Mouse (Mus musculus): Measurements from ENCODE around the gene Pkn3. TPM values are rescaled to one million over a fixed set of nuclear protein-coding genes. Genes with fewer than 3 reads are reported as not detected.

Pkn3 gene
- 14.2 and 16.7 TPM in 2 replicates for polyA plus RNA-seq (2015; fragmentation: Nextera tagmentation; extraction: Ambion mirVana)

DNA sequence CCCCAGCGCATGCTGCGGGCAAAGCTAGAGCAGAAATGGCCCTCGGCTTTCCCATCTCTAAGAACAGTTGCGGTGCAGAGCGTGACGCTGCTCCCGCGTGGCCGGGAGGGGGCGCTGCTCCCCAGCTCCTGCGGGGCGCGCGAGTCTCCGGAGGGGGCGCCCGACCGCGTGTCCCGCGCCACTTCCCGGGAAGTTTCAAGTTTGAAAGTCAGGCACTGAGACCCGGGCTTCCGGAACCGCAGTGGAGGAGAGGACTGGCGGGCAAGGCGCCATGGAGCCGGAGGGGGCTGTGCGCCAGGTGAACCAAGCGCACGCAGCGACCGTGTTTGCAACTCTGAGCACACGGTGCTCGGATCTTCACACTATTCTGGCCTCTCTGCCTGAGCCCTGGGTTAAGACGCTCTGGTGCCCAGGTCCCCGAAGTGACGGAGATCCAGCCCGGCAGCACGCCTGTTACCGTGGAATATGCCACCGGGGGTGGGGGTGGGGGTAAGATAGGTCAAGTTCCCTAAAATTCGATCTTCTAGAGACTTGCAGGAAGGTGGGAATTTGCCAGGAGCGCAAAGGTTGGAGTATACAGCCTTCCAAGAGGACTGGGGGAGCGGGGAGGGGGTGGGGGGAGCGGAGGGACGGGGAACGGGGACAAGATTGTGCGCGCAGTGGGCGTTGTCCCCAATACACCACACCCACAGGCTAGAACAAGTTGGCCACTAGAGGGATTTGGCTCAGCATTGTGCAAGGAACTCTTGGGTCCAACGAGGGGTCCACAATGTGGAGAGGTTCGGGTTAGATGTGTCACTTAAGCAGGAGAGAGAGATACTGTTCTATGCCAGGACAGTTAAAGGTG, at the start of gene Pkn3:
Gene Pkn3, plus strand, starts transcription at position 183 of the 847 bp plus-strand sequence.
- Histone ChIP-seq H3K9ac (ENCODE audit: low read length) (peak within 1 kb of the TSS; percentile 81), H3K4me3 (ENCODE audit: low read length) (peak within 1 kb of the TSS; percentile 72), H3K4me2 (ENCODE audit: low read depth, low read length) (peak within 1 kb of the TSS; percentile 92), H3K9me3 (ENCODE audit: control insufficient read depth, low read length) (no peaks in the 10 kb centered on the region), H3K36me3 (ENCODE audit: control insufficient read depth, insufficient read depth, low read length) (peaks cover under 1% of the 10 kb centered on the region; the same call in 1 of the 2 replicates), H3K4me1 (replicated peaks; ENCODE audit: control insufficient read depth, insufficient read depth, low read length) (peaks cover 6% of the 10 kb centered on the region; the same call in 1 of the 2 replicates), H3K27me3 (ENCODE audit: control insufficient read depth, insufficient read depth, low read depth, low read length) (no peaks in the 10 kb centered on the region), H3K27ac (ENCODE audit: low read length) (peak within 1 kb of the TSS; percentile 96)
- ATAC-seq (ENCODE audit: low read depth): peak; percentile 86
- under 1% methylated on average over 53 of the region's 53 CpGs for WGBS

DNA sequence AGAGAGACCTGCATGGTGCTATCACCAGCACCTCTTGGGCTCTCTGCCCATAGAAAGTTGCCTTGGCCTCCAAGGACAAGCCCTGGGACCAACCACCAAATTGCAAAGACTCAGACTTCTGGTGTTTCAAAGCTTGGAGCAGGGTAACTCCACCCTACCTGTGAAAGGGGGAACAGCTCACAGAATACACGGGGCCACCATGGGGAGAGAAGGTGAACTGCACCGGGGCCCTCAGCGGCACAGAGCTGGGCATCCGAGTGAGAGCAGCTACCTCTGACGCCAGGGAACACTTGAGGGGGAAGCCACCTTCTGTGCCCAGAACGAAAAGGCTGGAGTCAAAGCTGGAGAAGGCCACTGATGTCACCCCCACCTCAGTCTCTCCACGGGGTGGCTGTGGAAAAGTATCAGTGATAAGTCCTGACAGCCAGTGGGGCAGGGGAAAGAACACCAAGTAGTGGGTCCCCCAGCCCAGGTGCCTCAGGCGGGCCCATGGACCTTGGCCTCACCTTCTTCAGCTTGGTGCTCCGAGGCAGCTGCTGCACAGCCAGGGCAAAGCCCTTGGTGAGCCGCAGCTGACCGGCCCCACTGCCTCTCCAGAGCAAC, 45.1 kb upstream of the Pkn3 start:
- no peaks in the 10 kb centered on the region for H3K4me1 ChIP-seq (replicated peaks; ENCODE audit: control insufficient read depth, insufficient read depth, low read length)
- no peak overlapping the region for H3K9ac ChIP-seq (ENCODE audit: low read length)
- no peak for ATAC-seq (ENCODE audit: low read depth)
- no peak overlapping the region for H3K4me3 ChIP-seq (ENCODE audit: low read length)
- no peak overlapping the region for H3K4me2 ChIP-seq (ENCODE audit: low read depth, low read length)
- no peak overlapping the region for H3K27ac ChIP-seq (ENCODE audit: low read length)
- peaks cover 37% of the 10 kb centered on the region for H3K36me3 ChIP-seq (ENCODE audit: control insufficient read depth, insufficient read depth, low read length)
- no peaks in the 10 kb centered on the region for H3K9me3 ChIP-seq (ENCODE audit: control insufficient read depth, low read length)
- no peaks in the 10 kb centered on the region for H3K27me3 ChIP-seq (ENCODE audit: control insufficient read depth, insufficient read depth, low read depth, low read length)
- WGBS: 52% methylated on average over 11 of the region's 11 CpGs

DNA sequence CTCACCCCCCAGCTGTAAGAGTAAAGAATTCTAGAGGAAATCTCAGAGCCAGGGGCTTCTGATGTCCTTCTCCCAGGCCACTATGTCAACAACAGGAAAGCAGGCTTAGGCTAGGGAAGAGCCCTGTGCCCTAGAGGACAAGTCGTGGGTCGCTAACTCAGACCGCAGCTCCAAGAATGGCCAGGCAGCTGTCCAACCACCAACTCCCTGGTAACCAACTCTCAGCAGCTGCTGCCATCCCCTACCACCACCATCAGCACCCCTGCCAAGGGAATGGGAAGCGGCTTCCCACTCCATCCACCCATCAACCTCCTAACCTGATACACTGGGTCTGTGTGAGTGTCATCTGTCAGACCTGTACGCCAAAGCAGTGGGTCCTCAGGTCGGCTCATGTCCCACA, 44.5 kb upstream of the Pkn3 start:
- H3K9ac ChIP-seq (ENCODE audit: low read length): no peak overlapping the region
- 74% methylated on average over 6 of the region's 6 CpGs for WGBS
- H3K4me1 ChIP-seq (replicated peaks; ENCODE audit: control insufficient read depth, insufficient read depth, low read length): no peaks in the 10 kb centered on the region
- ATAC-seq (ENCODE audit: low read depth): no peak
- no peak overlapping the region for H3K27ac ChIP-seq (ENCODE audit: low read length)
- H3K4me3 ChIP-seq (ENCODE audit: low read length): no peak overlapping the region
- H3K9me3 ChIP-seq (ENCODE audit: control insufficient read depth, low read length): no peaks in the 10 kb centered on the region
- no peak overlapping the region for H3K4me2 ChIP-seq (ENCODE audit: low read depth, low read length)
- H3K27me3 ChIP-seq (ENCODE audit: control insufficient read depth, insufficient read depth, low read depth, low read length): no peaks in the 10 kb centered on the region
- H3K36me3 ChIP-seq (ENCODE audit: control insufficient read depth, insufficient read depth, low read length): peaks cover 32% of the 10 kb centered on the region

DNA sequence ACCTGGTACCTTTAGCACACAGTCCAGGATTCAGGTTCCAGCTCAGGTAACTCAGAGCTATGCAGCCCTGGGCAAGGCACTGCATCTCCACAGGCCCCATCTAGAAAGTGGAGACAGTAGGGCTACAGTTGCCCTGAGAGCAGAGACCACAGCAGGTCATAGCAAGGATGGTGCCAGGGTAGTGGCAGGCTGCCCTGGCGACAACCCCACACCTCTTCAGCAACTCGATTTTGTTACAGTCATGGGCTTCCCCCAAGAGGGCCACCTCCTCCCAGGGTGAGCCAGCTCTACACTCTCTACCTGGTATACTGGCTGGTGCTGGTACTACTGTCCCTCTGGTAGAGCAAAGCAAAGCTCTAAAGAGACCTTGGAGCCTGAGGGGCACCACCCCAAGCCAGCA, 39.7 kb upstream of the Pkn3 start:
- no peaks in the 10 kb centered on the region for H3K4me1 ChIP-seq (replicated peaks; ENCODE audit: control insufficient read depth, insufficient read depth, low read length)
- no peak overlapping the region for H3K9ac ChIP-seq (ENCODE audit: low read length)
- no peak overlapping the region for H3K4me2 ChIP-seq (ENCODE audit: low read depth, low read length)
- no peak overlapping the region for H3K4me3 ChIP-seq (ENCODE audit: low read length)
- 77% methylated on average over 2 of the region's 2 CpGs for WGBS
- ATAC-seq (ENCODE audit: low read depth): no peak
- no peak overlapping the region for H3K27ac ChIP-seq (ENCODE audit: low read length)
- no peaks in the 10 kb centered on the region for H3K9me3 ChIP-seq (ENCODE audit: control insufficient read depth, low read length)
- H3K27me3 ChIP-seq (ENCODE audit: control insufficient read depth, insufficient read depth, low read depth, low read length): no peaks in the 10 kb centered on the region
- H3K36me3 ChIP-seq (ENCODE audit: control insufficient read depth, insufficient read depth, low read length): no peaks in the 10 kb centered on the region

DNA sequence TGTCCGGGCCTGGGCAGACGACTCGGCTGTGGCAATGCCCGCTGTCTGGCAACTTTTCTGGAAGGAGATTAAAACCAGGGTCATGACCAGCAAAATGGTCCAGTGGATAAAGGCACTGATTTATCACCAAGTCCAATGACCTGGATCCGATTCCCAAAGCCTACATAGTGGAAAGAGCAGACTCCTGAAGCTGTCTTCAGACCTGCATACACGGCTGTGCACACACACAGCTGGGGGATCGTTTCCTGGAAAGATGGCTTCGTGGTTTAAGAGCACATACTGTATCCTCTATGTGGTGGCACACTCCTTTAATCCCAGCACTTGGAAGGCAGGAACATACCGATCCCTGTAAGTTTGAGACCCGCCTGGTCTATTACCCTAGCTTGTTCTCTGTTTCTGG, 39.1 kb upstream of the Pkn3 start:
- H3K4me2 ChIP-seq (ENCODE audit: low read depth, low read length): no peak overlapping the region
- ATAC-seq (ENCODE audit: low read depth): no peak
- H3K9me3 ChIP-seq (ENCODE audit: control insufficient read depth, low read length): no peaks in the 10 kb centered on the region
- WGBS: 91% methylated on average over 10 of the region's 10 CpGs
- no peaks in the 10 kb centered on the region for H3K27me3 ChIP-seq (ENCODE audit: control insufficient read depth, insufficient read depth, low read depth, low read length)
- no peaks in the 10 kb centered on the region for H3K36me3 ChIP-seq (ENCODE audit: control insufficient read depth, insufficient read depth, low read length)
- no peaks in the 10 kb centered on the region for H3K4me1 ChIP-seq (replicated peaks; ENCODE audit: control insufficient read depth, insufficient read depth, low read length)
- no peak overlapping the region for H3K27ac ChIP-seq (ENCODE audit: low read length)
- no peak overlapping the region for H3K4me3 ChIP-seq (ENCODE audit: low read length)
- no peak overlapping the region for H3K9ac ChIP-seq (ENCODE audit: low read length)

DNA sequence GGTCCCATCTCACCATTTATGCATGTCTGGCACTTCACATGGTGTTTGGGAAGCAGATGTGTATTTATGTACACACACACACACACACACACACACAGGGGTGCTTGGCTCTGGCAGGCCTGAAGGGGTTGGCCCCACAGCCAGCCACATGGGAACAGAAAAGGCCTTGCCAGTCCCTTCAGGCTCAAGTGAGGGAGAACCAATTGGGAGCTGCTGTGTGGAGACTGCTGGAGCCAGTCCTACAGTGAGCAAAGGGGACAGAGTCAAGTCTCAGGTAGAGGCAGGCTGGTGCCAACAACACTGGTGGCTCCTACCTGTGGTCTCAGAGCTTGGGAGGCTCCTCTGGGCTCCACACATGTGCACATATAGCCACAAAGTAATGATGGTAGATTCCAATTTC, 37.8 kb upstream of the Pkn3 start:
- no peak overlapping the region for H3K9ac ChIP-seq (ENCODE audit: low read length)
- no peak for ATAC-seq (ENCODE audit: low read depth)
- no peak overlapping the region for H3K27ac ChIP-seq (ENCODE audit: low read length)
- no peak overlapping the region for H3K4me2 ChIP-seq (ENCODE audit: low read depth, low read length)
- no peaks in the 10 kb centered on the region for H3K36me3 ChIP-seq (ENCODE audit: control insufficient read depth, insufficient read depth, low read length)
- H3K9me3 ChIP-seq (ENCODE audit: control insufficient read depth, low read length): no peaks in the 10 kb centered on the region
- H3K27me3 ChIP-seq (ENCODE audit: control insufficient read depth, insufficient read depth, low read depth, low read length): no peaks in the 10 kb centered on the region
- H3K4me3 ChIP-seq (ENCODE audit: low read length): no peak overlapping the region
- H3K4me1 ChIP-seq (replicated peaks; ENCODE audit: control insufficient read depth, insufficient read depth, low read length): no peaks in the 10 kb centered on the region

DNA sequence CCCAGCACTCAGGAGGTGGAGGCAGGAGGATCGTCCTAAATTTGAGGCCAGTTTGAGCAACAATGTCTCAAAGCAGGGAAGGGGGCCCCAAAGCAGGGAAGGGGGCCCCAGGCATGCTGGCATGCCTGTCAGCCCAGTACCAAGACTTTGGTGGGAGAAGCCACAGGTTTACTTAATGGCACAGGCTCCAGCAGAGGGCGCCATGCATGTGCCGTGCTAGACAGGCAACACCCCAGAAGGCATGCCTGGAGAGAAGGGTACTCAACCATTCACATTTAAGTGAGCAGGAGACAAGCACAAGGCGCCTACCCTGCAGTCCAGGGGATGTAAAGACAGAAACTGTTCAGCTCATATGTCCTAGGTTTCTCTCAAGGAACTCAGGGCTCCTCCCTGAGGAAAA, 35.0 kb upstream of the Pkn3 start:
- no peak overlapping the region for H3K4me2 ChIP-seq (ENCODE audit: low read depth, low read length)
- peak; percentile 72 for ATAC-seq (ENCODE audit: low read depth)
- H3K4me1 ChIP-seq (replicated peaks; ENCODE audit: control insufficient read depth, insufficient read depth, low read length): no peaks in the 10 kb centered on the region
- no peaks in the 10 kb centered on the region; the same call in 1 of the 2 replicates for H3K36me3 ChIP-seq (ENCODE audit: control insufficient read depth, insufficient read depth, low read length)
- 3% methylated on average over 4 of the region's 4 CpGs for WGBS
- no peak overlapping the region for H3K9ac ChIP-seq (ENCODE audit: low read length)
- no peaks in the 10 kb centered on the region for H3K9me3 ChIP-seq (ENCODE audit: control insufficient read depth, low read length)
- no peaks in the 10 kb centered on the region for H3K27me3 ChIP-seq (ENCODE audit: control insufficient read depth, insufficient read depth, low read depth, low read length)
- no peak overlapping the region for H3K4me3 ChIP-seq (ENCODE audit: low read length)
- H3K27ac ChIP-seq (ENCODE audit: low read length): no peak overlapping the region

DNA sequence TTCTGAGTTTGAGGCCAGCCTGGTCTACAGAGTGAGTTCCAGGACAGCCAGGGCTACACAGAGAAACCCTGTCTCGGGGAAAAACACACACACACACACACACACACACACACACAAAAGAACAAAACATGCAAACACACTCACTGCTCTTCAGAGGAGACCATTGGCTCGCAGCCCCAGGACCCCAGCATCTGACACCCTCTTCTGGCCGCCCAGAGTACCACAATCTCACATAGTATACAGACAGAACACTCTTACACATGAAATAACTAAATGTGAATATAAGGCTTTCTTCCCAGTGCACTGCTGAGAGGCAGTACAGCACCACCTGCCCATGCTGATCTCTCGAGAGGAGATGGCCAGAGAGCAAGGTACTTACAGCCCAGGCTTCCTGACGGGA, 32.9 kb upstream of the Pkn3 start:
- Histone ChIP-seq H3K27me3 (ENCODE audit: control insufficient read depth, insufficient read depth, low read depth, low read length) (no peaks in the 10 kb centered on the region), H3K4me2 (ENCODE audit: low read depth, low read length) (no peak overlapping the region), H3K4me1 (replicated peaks; ENCODE audit: control insufficient read depth, insufficient read depth, low read length) (peaks cover 4% of the 10 kb centered on the region; the same call in 1 of the 2 replicates), H3K36me3 (ENCODE audit: control insufficient read depth, insufficient read depth, low read length) (no peaks in the 10 kb centered on the region; the same call in 1 of the 2 replicates), H3K4me3 (ENCODE audit: low read length) (no peak overlapping the region), H3K9me3 (ENCODE audit: control insufficient read depth, low read length) (no peaks in the 10 kb centered on the region), H3K27ac (ENCODE audit: low read length) (no peak overlapping the region), H3K9ac (ENCODE audit: low read length) (no peak overlapping the region)
- WGBS: 82% methylated on average over 5 of the region's 5 CpGs
- no peak for ATAC-seq (ENCODE audit: low read depth)

DNA sequence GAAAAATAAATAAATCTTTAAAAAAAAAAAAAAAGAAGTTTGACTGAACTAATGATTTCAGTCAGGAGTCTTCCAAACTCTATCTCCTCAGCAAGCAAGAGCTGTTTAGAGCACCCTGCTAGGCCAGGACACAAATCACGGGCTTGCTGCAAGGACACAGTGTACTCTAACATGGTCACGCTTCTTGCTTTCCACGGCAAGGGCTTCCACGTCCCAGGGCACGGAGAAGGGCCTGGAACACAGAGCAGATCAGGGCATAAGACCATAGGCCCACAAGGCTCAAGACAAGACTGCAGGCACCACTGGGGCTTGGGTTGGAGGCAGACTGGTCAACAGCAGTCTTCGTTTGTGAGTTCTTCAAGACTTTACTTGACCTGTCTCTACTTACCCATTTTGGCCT, 30.4 kb upstream of the Pkn3 start:
- Histone ChIP-seq H3K4me1 (replicated peaks; ENCODE audit: control insufficient read depth, insufficient read depth, low read length) (peaks cover 4% of the 10 kb centered on the region; the same call in 1 of the 2 replicates), H3K9ac (ENCODE audit: low read length) (no peak overlapping the region), H3K4me2 (ENCODE audit: low read depth, low read length) (no peak overlapping the region), H3K27me3 (ENCODE audit: control insufficient read depth, insufficient read depth, low read depth, low read length) (no peaks in the 10 kb centered on the region), H3K36me3 (ENCODE audit: control insufficient read depth, insufficient read depth, low read length) (no peaks in the 10 kb centered on the region; the same call in 1 of the 2 replicates), H3K27ac (ENCODE audit: low read length) (no peak overlapping the region), H3K9me3 (ENCODE audit: control insufficient read depth, low read length) (no peaks in the 10 kb centered on the region), H3K4me3 (ENCODE audit: low read length) (no peak overlapping the region)
- 93% methylated on average over 6 of the region's 6 CpGs for WGBS
- ATAC-seq (ENCODE audit: low read depth): no peak

Measured in lung, embryonic 16.5 days (tissue).